Mouse (Mus musculus): ENCODE results near the gene Cap1.

Cap1 gene

GRCm38 (mm10) chr4:122887336-122887735 is 1.5 kb upstream of the Cap1 start:
- no peak for DNase-seq (ENCODE audit: low spot score in 2 of 2)

DNA sequence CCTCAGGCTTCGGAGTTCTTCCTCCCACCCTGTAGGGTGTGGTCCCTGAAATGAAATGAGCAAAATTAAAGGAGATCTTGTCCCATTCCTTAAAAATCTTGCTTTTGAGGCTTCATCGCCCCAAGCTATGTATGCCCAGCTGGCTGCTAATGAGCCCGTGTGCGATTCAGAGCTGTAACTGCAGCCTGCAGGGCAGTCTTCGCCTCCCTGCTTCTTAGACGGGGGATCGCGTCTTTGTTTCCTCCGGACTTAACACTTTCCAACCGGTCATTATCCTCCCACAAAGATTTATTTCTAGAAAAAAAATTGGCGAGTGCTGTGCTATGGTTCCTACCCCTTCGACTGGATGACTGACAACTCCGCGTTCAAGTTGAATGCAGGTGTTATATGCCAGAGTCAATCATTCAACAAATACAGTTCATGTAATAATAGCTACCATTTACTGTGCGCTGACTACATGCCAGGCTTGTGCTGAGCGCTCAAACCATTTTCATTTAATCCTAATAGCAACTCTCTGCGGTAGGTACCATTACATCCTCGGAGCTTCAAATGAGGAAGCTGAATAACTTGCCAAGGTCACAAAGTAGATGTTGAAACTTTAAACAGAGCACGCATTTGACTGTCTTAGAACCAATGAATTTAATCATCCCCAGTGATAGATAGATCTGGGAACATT is 861 bp upstream of the Cap1 start:
- DNase-seq (ENCODE audit: low spot score in 2 of 2) = no peak

GRCm38 (mm10) chr4:122884481-122885340 is 1.1 kb downstream of the Cap1 start:
- DNase-seq (ENCODE audit: low spot score in 2 of 2) = no peak

DNA sequence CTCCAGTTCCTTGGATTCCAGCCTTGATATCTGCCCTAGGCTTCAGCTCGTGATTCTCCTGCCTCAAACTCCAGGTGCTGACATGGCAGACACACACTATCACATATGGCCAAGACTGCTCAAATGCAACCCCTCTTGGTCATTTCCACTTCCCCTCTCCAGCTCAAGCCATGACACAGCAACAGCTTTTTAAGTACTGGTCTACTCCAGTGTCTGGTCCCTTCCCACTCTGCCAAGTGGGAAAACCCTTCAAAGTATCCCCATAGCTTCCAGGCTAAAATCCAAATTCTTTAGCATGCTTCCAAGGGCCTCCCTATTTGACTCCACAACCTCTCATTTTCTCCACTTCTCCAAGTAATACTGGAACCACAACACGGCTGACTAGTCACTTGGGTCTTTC is 1.8 kb downstream of the Cap1 start:
- no peak for DNase-seq (ENCODE audit: low spot score in 2 of 2)

DNA sequence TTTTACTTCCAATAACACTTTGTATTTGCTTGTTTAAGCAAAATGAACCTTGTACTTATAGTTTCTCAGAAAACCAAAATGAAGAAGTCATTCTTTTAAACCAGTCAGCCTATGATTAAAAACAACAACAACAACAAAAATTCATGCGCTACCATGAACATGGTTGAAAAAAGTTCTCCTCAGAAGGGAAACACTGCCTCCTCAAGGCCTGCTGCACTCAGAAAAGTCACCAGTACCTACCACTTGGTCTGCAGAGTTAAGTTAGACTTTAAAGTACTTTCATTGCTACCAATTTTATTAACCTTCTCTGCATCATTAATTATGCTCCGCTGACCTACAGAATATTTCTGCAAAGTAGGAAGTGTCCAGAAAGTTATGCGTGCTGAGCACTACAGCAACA is 2.6 kb downstream of the Cap1 start:
- DNase-seq (ENCODE audit: low spot score in 2 of 2) = no peak

GRCm38 (mm10) chr4:122882544-122882943 is 3.3 kb downstream of the Cap1 start:
- no peak for DNase-seq (ENCODE audit: low spot score in 2 of 2)

GRCm38 (mm10) chr4:122878333-122879070 is 7.4 kb downstream of the Cap1 start:
- DNase-seq (ENCODE audit: low spot score in 2 of 2) = no peak

GRCm38 (mm10) chr4:122873512-122873911 is 12.3 kb downstream of the Cap1 start:
- no peak for DNase-seq (ENCODE audit: low spot score in 2 of 2)

DNA sequence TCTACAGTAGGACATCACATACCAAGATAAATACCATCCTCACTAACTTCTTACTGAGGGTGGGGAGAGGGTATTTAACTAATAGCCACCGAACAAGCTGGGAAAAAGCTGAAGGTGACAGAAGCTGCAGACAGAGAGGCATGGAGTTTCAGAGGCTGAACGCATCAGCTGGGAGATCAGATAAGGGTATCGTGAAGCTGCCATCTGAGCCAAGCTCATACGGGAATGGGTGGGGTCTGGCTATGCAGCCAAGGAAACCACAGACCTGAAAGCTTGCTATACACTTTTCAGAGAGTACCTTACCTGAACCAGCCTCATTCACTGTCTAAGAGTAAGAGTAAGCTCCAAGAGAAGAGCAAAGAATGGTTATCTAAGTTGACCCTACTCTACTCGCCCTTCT is 12.9 kb downstream of the Cap1 start:
- no peak for DNase-seq (ENCODE audit: low spot score in 2 of 2)

GRCm38 (mm10) chr4:122871989-122872388 is 13.9 kb downstream of the Cap1 start:
- DNase-seq (ENCODE audit: low spot score in 2 of 2) = peak in 1 of 2 experiments; percentile 43

- no peak for DNase-seq (ENCODE audit: low spot score in 2 of 2)
Observed at GRCm38 (mm10) chr4:122871269-122871668, 14.6 kb downstream of the Cap1 start.

DNA sequence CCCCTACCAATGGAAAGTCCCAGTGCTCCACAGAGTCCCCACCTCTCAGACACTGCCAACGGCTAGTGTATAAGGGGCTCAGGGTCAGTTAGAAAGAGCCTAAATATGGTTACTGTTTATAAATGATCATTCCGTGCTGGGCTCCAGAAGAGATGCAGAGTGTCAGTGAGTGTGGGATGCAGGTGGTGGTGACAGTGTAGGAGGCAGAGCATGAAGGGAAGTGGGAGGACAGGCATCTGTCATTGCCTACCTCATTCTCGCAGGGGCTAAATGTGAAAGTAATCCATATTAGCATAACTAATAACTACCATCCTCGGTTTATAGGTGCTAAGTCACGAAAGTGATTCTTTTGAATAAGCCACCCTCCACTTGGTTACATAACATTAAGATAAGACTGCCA is 15.1 kb downstream of the Cap1 start:
- no peak for DNase-seq (ENCODE audit: low spot score in 2 of 2)

DNA sequence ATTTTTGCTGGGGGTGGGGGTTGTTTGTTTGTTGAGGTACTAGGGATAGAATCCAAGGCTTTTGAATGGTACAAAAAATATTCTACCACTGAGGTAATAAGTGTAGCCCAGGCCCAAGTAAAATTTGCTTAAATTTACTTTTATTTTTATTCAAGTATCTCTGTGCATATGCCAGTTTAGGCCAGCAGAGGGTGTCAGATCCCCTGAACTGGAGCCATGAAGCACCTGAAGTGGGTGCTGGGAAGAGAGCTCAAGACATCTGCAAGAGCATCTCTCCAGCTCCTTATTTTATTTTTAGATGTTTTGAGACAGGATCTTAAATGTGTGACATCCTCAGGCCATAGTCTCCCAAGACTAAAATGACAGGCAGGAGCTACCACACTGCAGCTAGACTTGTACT is 15.8 kb downstream of the Cap1 start:
- DNase-seq (ENCODE audit: low spot score in 2 of 2) = peak in 1 of 2 experiments; percentile 49

- DNase-seq (ENCODE audit: low spot score in 2 of 2) = no peak
Observed at GRCm38 (mm10) chr4:122868041-122868440, 17.8 kb downstream of the Cap1 start.

DNA sequence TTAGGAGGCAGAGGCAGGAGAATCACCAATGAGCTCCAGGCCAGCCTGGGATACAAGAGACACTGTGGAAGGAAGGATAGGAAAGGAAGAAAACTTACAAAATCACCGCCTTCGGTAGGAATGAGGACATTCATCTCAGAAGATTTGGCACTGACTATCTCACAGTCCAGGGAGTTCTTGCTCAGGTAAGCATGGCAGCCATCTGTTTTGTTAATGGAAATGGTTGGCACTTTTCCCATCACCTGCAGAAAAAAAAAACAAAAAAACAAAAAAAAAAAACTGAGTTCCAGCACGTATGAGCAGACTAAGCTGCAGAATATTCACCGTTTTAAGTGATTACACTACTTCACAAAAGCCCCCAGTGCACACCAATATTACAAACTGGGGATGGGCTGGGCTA is 24.0 kb downstream of the Cap1 start:
- no peak for DNase-seq (ENCODE audit: low spot score in 2 of 2)

DNA sequence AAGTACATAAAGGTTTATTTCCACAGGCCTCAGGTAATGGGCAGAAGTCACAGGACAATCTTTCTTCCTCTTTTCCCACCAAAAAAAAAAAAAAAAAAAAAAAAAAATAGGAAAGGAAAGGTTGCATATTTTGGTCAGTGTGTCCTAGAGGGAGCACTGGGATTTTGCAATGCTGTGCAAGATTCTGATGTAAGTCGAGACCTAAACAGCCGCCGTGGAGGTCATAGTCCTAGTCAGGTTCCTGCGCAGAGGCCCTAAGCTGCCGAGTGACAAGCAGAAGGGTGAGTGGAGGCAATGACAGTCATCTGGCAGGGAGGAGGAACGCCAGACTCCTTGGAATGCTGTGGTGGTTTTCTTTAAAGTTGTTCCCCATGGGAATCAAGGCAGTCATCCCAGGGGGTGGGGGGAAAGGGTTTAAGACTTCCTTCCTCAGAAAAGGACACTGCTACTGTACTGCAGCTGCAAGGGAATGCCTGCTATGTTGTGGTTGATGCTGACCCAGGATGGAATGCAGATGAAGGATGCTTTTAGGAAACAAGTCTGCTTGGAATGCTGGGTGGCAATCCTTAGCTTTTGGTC is 26.7 kb downstream of the Cap1 start:
- DNase-seq (ENCODE audit: low spot score in 2 of 2) = no peak

DNA sequence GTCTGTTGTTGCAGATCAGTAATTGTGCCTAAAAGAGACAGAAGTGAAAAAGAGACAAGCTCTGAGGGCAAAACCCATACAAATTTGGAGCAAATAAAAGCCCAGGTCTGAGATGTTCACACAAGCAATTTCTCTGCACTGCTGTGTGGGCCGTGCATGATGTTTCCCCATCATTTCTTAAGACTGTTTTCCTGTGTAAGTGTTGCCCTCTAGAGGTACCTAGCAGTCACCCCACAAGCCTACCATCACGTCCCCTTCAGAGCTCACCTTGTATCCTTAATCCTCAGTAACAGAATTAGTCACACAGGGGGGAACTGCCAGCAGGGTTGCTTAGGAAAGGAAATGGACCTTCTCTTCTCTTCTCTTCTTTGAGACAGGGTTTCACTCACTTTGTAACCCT is 27.9 kb downstream of the Cap1 start:
- no peak for DNase-seq (ENCODE audit: low spot score in 2 of 2)

GRCm38 (mm10) chr4:122854770-122855169 is 31.1 kb downstream of the Cap1 start:
- DNase-seq (ENCODE audit: low spot score in 2 of 2) = no peak

- peak in 1 of 2 experiments; percentile 57 for DNase-seq (ENCODE audit: low spot score in 2 of 2)
Observed at GRCm38 (mm10) chr4:122853691-122854090, 32.2 kb downstream of the Cap1 start.

GRCm38 (mm10) chr4:122851535-122851934 is 34.3 kb downstream of the Cap1 start:
- no peak for DNase-seq (ENCODE audit: low spot score in 2 of 2)

DNA sequence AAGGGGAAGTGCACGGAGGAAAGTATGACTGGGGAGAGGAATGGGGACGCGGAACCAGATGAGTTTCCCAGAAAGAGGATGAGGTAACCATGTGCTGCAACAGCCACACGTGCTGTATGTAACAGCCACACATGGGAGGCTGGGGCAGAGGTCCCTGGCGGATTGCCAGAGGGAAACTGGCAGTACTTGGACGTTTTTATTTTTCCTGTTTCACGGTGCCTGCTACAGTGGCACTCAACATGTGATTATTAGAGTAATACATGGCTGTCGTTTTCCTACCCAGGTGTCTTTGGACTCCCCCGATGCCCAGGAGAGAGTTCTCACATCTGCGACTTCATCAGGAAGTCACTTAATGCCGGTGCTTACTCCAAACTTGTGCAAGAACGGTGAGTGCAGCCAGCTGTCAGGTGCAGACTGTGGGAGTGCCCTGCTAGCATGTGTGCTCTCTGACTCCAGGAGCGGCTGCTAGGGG is 37.7 kb downstream of the Cap1 start:
- DNase-seq (ENCODE audit: low spot score in 2 of 2) = peak in 1 of 2 experiments; percentile 26

GRCm38 (mm10) chr4:122838416-122838815 is 47.4 kb downstream of the Cap1 start:
- DNase-seq (ENCODE audit: low spot score in 2 of 2) = no peak
